Mouse (Mus musculus) G1E (cell line): Measurements from ENCODE around the gene Xpot.

Source experiments
- CTCF ChIP-seq: IDR thresholded peaks from 2 replicates; pipeline ENCODE4 v1.5.1; 2012; ENCODE audit warnings: low read depth, low read length, inconsistent platforms, mixed read lengths
- GATA1 ChIP-seq: IDR thresholded peaks from 2 replicates; pipeline ENCODE4 v1.6.1; 2012; ENCODE audit warnings: borderline replicate concordance, low read length, inconsistent platforms, mixed read lengths

DNA sequence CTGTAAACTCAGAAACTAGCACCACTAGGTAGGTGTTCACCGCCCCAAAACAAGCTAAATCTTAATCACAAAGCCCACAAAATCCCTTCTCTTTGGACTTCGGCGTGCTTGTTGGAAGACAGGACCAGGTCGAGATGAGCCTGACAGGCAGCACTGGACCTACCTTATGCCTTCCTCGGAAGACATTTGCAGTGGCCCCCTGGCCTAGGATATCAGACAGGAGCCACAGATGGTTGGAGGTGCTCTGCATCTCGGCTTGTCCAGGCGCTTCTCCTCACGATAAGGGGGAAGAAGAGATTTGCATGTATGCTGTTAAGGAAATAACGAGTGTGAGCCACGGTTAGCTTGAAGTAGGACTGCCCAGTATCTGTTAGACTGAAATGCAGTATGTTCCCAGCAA is 42.1 kb downstream of the Xpot start:
- TF ChIP-seq CTCF (no peak), GATA1 (no peak)
